Mouse (Mus musculus): ENCODE data around the gene Med27.

DNA sequence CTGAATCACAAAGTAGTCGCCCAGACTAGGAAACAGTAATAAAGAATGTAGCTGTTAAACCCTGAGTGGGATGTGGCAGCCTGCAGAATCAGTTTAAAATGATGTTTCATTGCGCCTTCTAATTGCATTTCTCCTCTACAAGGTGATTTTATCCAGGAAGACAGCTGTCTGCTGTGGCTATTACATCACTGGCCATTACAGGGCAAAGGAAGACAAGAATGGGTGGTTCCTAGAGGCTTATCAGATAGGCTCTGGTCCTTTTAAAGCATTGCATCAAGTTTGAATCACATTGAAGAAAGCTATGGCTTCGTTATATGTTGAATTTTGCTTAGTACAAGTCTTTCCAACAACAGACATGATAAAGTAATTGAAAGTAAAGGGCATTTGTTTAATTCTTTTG lies 76.4 kb downstream of the Med27 start:
- TF ChIP-seq POLR2A (IDR thresholded peaks at IDR 0.05; ENCODE audit: low read depth, low read length) (no peak), CTCF (conservative IDR thresholded peaks at IDR 0.05; ENCODE audit: insufficient read depth, insufficient read length, low read depth, low read length) (no peak)

Data from kidney, adult 2 months (tissue).